Mouse (Mus musculus) c-Kit-positive CD71-positive TER-119-positive erythroid progenitor cells, embryonic 14.5 days (primary cell): Measurements from ENCODE around the gene Gm13693.
"Not testable (repeated sequence)": the region's sequence is repeated elsewhere in the genome, so short reads cannot be mapped to it uniquely, and the experiment has no call there.

Experiments used
- DNase-seq: peaks from one replicate; pipeline ENCODE4 v3.0.0-alpha.2; 2013; ENCODE audit warnings: low spot score

Gene Gm13693

DNA sequence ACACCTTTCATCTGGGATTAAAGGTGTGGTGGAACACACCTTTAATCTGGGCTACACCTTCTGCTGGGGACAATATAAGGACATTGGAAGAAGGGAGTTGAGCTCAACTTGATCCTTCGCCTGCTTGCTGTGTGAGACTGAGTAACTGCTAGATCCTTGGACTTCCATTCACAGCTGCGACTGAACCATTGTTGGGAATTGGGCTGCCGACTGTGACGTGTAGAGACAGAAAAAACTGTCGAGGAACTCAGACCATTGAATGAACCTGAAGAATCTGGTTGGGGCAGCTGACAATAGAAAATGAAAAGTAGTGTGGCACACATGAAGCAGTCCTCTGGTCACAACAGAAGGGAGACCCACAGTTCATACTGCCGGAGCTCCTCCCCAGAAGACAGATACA lies at the start of gene Gm13693:
Gm13693 (plus strand) TSS at position 301 of the 400 bp plus-strand sequence.
- not testable (repeated sequence) for DNase-seq

DNA sequence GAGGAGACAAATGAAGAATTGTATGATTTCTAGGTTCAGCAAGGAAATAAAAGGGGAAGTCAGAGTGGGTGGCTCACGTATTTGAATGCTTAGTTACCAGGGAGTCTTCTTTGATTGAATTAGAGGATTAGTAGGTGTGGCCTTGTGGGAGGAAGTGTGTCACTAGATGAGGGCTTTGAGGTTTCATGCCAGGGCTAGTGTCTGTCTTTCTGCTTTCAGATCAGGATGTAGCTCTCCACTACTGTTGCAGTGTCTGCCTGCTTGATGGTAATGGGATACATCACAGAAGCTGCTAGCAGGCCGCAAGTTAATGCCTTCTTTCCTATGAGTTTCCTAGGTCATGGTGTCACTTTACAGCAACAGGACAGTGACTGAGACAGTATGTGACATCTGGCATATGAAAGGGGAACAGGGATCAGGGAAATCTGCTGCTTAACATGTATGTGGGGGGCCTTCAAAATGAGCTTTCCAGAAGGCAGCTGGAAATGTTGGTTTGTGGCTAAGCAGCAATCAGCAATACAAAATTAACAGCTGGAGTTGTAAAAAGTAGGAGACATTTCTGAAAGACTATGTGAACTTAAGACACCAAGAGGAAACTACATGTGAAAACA lies 31.7 kb upstream of the Gm13693 start:
- no peak for DNase-seq

GRCm38 (mm10) chr2:83940931-83941361 lies 20.4 kb upstream of the Gm13693 start, which contains the start of gene Zswim2:
Gene Zswim2, minus strand, starts transcription at chr2:83941228.
- DNase-seq, result no peak

DNA sequence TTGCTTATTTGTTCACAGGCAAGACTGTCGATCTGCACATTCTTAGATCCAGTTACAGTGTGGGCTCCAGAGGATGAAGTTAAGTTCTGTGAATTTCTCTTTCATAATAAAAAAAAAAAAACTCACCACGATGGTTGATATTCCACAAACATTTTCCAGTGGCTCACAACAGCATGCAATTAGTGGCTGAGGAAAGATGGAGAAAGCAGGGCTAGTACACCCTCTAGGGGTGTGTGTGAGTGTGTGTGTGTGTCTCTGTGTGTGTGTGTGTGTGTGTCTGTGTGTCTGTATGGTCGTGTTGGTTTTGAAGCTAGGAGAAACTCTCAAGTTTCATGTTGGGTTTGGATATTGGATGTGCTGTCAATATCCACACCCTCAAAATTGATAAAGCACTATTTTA lies 19.9 kb upstream of the Gm13693 start:
- no peak for DNase-seq

DNA sequence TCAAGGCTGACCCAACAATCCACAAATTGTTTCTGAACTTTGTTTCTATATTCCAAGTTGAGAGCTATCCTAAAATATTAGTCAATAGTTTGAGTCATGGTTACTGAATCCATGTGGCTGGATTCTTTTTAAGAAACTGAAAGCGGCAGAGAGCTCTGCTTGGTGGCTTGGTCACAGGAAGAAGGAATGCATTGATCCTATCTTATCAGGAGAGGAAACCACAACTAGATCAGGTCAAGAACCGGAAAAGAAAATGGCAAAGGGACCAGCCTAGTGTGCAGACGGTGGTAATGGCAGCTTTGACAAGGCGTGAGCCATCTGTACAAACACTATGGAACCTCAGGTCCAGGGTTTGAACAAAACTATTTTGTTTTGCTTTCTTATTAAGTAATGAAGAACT lies 19.5 kb upstream of the Gm13693 start:
- DNase-seq, result no peak

DNA sequence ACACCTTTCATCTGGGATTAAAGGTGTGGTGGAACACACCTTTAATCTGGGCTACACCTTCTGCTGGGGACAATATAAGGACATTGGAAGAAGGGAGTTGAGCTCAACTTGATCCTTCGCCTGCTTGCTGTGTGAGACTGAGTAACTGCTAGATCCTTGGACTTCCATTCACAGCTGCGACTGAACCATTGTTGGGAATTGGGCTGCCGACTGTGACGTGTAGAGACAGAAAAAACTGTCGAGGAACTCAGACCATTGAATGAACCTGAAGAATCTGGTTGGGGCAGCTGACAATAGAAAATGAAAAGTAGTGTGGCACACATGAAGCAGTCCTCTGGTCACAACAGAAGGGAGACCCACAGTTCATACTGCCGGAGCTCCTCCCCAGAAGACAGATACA lies 5.9 kb upstream of the Gm13693 start, which contains the start of gene Gm13698:
Gm13698 (plus strand) TSS at position 301 of the 400 bp plus-strand sequence.
- DNase-seq, result not testable (repeated sequence)

GRCm38 (mm10) chr2:83967013-83967412 lies 5.7 kb downstream of the Gm13693 start, which contains the start of gene Gm13695:
Gene Gm13695, plus strand, starts transcription at chr2:83967313.
- not testable (repeated sequence) for DNase-seq

DNA sequence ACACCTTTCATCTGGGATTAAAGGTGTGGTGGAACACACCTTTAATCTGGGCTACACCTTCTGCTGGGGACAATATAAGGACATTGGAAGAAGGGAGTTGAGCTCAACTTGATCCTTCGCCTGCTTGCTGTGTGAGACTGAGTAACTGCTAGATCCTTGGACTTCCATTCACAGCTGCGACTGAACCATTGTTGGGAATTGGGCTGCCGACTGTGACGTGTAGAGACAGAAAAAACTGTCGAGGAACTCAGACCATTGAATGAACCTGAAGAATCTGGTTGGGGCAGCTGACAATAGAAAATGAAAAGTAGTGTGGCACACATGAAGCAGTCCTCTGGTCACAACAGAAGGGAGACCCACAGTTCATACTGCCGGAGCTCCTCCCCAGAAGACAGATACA lies 11.5 kb downstream of the Gm13693 start, which contains the start of gene Gm13696:
Gm13696 (plus strand) TSS at position 301 of the 400 bp plus-strand sequence.
- DNase-seq, result not testable (repeated sequence)

GRCm38 (mm10) chr2:83978633-83979032 lies 17.3 kb downstream of the Gm13693 start, which contains the start of gene Gm13694:
Gene Gm13694, plus strand, starts transcription at chr2:83978933.
- not testable (repeated sequence) for DNase-seq

DNA sequence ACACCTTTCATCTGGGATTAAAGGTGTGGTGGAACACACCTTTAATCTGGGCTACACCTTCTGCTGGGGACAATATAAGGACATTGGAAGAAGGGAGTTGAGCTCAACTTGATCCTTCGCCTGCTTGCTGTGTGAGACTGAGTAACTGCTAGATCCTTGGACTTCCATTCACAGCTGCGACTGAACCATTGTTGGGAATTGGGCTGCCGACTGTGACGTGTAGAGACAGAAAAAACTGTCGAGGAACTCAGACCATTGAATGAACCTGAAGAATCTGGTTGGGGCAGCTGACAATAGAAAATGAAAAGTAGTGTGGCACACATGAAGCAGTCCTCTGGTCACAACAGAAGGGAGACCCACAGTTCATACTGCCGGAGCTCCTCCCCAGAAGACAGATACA lies 23.1 kb downstream of the Gm13693 start, which contains the start of gene Gm13697:
Gm13697 (plus strand) TSS at position 301 of the 400 bp plus-strand sequence.
- DNase-seq, result not testable (repeated sequence)

DNA sequence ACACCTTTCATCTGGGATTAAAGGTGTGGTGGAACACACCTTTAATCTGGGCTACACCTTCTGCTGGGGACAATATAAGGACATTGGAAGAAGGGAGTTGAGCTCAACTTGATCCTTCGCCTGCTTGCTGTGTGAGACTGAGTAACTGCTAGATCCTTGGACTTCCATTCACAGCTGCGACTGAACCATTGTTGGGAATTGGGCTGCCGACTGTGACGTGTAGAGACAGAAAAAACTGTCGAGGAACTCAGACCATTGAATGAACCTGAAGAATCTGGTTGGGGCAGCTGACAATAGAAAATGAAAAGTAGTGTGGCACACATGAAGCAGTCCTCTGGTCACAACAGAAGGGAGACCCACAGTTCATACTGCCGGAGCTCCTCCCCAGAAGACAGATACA lies 28.9 kb downstream of the Gm13693 start, which contains the start of gene Gm13691:
Gm13691 (plus strand) TSS at position 301 of the 400 bp plus-strand sequence.
- DNase-seq, result not testable (repeated sequence)

- not testable (repeated sequence) for DNase-seq
These were observed 32.4 kb downstream of the Gm13693 start for GRCm38 (mm10) chr2:83993639-83994255.

DNA sequence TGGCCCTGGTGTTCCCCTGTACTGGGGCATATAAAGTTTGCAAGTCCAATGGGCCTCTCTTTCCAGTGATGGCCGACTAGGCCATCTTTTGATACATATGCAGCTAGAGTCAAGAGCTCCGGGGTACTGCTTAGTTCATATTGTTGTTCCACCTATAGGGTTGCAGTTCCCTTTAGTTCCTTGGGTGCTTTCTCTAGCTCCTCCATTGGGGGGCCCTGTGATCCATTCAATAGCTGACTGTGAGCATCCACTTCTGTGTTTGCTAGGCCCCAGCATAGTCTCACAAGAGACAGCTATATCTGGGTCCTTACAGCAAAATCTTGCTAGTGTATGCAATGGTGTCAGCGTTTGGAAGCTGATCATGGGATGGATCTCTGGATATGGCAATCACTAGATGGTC lies 33.2 kb downstream of the Gm13693 start:
- not testable (repeated sequence) for DNase-seq

GRCm38 (mm10) chr2:84008913-84009312 lies 47.6 kb downstream of the Gm13693 start:
- no peak for DNase-seq

GRCm38 (mm10) chr2:84009818-84010217 lies 48.5 kb downstream of the Gm13693 start:
- no peak for DNase-seq
